Mouse (Mus musculus) liver, embryonic 14.5 days (tissue): Measurements from ENCODE around the gene Tardbp. TPM values are rescaled to one million over a fixed set of nuclear protein-coding genes. Genes with fewer than 3 reads are reported as not detected.

Experiments
- ATAC-seq: fragments of 200-750 bp; cut with Nextera tagmentation; 2 replicates; pipeline ENCODE4 v1.8.0; 2017; ENCODE audit warnings: moderate number of reproducible peaks, mild to moderate bottlenecking, moderate library complexity; ENCODE audit not compliant: insufficient read depth
- DNase-seq, 3 experiments: peaks; one replicate each; pipeline ENCODE4 v3.0.0-alpha.2; 2012 to 2013; ENCODE audit warnings: low read depth in 3 of 3, low spot score in 3 of 3
- H3K27ac ChIP-seq: fragments of 300-500 bp; sonication (generic); 2 replicates; pipeline ENCODE4 v1.5.1; 2014; ENCODE audit warnings: moderate library complexity, mild to moderate bottlenecking, control low read depth, inconsistent platforms
- H3K27me3 ChIP-seq: fragments of 300-500 bp; sonication (generic); 2 replicates; pipeline ENCODE4 v1.6.1; 2014; ENCODE audit warnings: mild to moderate bottlenecking, low read length, moderate library complexity; ENCODE audit not compliant: control insufficient read depth, insufficient read depth
- H3K36me3 ChIP-seq: fragments of 300-500 bp; sonication (generic); replicated peaks from 2 replicates; pipeline ENCODE4 v1.6.1; 2014; ENCODE audit warnings: low read depth; ENCODE audit not compliant: control insufficient read depth, insufficient read depth
- H3K4me1 ChIP-seq, 2 experiments: fragments of 200-500 bp in 1 of 2; fragments of 300-500 bp in 1 of 2; sonication (generic) in 1 of 2; replicated peaks; 2 replicates each; pipeline ENCODE4 v1.6.1; 2012 to 2014; ENCODE audit warnings: antibody characterized with exemption in 1 of 2, inconsistent platforms in 1 of 2, low read length in 1 of 2; ENCODE audit not compliant: control insufficient read depth in 2 of 2, insufficient read depth in 2 of 2
- H3K4me2 ChIP-seq: fragments of 300-500 bp; sonication (generic); 2 replicates; pipeline ENCODE4 v1.6.1; 2014; ENCODE audit warnings: low read depth, mild to moderate bottlenecking, control low read depth, moderate library complexity
- H3K4me3 ChIP-seq, 2 experiments: fragments of 200-500 bp in 1 of 2; fragments of 300-500 bp in 1 of 2; sonication (generic) in 1 of 2; 2 replicates each; pipeline ENCODE4 v1.5.1; 2012 to 2014; ENCODE audit warnings: low read depth in 2 of 2, low read length in 2 of 2, mild to moderate bottlenecking in 2 of 2, control low read depth in 1 of 2, inconsistent platforms in 1 of 2, moderate library complexity in 1 of 2; ENCODE audit not compliant: insufficient read depth in 1 of 2
- H3K9ac ChIP-seq: fragments of 300-500 bp; sonication (generic); replicated peaks from 2 replicates; pipeline ENCODE4 v1.6.1; 2014; ENCODE audit warnings: mild to moderate bottlenecking, control low read depth, moderate library complexity
- H3K9me3 ChIP-seq: fragments of 300-500 bp; sonication (generic); 2 replicates; pipeline ENCODE4 v1.6.1; 2016; ENCODE audit warnings: low read length, mixed read lengths; ENCODE audit not compliant: control insufficient read depth
- CTCF ChIP-seq: IDR thresholded peaks from 2 replicates; pipeline ENCODE4 v1.5.1; 2016; ENCODE audit warnings: antibody characterized with exemption, low read depth, control low read depth
- EP300 ChIP-seq: IDR thresholded peaks from 2 replicates; pipeline ENCODE4 v1.6.1; 2016; ENCODE audit warnings: antibody characterized with exemption, low read depth
- WGBS: fragments of 180-500 bp; shearing (Covaris S2); extraction: QIAGEN DNeasy Blood & Tissue Kit; methylation state at CpG from one replicate; pipeline ENCODE4 v1.1.7; 2014; ENCODE audit not compliant: insufficient replicate concordance; 5-methylcytosine and 5-hydroxymethylcytosine counted together
- polyA plus RNA-seq, 2 experiments: library from polyadenylated mRNA; depleted of rRNA in 1 of 2; stranded (reverse) in 1 of 2; unstranded in 1 of 2; fragments of >200 nt; fragmentation: Nextera tagmentation in 1 of 2; extraction: Ambion mirVana in 1 of 2; gene quantifications; 2 replicates each; pipeline versions ENCODE4 v1.2.1 to v1.2.3; 2012 to 2014

Gene Tardbp
- polyA plus RNA-seq, 2 experiments = 80.3 to 260 TPM

- TF ChIP-seq CTCF = no peak
- TF ChIP-seq EP300 = no peak
- Histone ChIP-seq H3K36me3 (peaks cover 74% of the 10 kb centered on the region), H3K4me3 (no peak overlapping the region), H3K9me3 (no peaks in the 10 kb centered on the region), H3K4me1 (peaks cover 3 to 12% of the 10 kb centered on the region in 2 experiments; a peak in 3 of 4 replicates), H3K27ac (no peak overlapping the region), H3K9ac (no peak overlapping the region), H3K27me3 (no peaks in the 10 kb centered on the region), H3K4me2 (no peak overlapping the region)
- DNase-seq (no peak), ATAC-seq (no peak)
- WGBS = 90% methylated on average over 17 of the region's 17 CpGs
Observed at GRCm38 (mm10) chr4:148562676-148563075, 64.1 kb downstream of the Tardbp start.

Other genes with a start within 250 kb of the Tardbp start
- 6.0 and 6.4 TPM in 2 replicates for gene Ubiad1, start 182.2 kb downstream of the Tardbp start, polyA plus RNA-seq (2012; rRNA removed)
- 7.3 and 7.9 TPM in 2 replicates for gene Ubiad1, start 182.2 kb downstream of the Tardbp start, polyA plus RNA-seq (2014; fragmentation: Nextera tagmentation; extraction: Ambion mirVana)
- 6.0 and 6.1 TPM in 2 replicates for gene Mtor, start 178.4 kb downstream of the Tardbp start, polyA plus RNA-seq (2012; rRNA removed)
- 9.4 and 11.2 TPM in 2 replicates for gene Mtor, start 178.4 kb downstream of the Tardbp start, polyA plus RNA-seq (2014; fragmentation: Nextera tagmentation; extraction: Ambion mirVana)
- gene Angptl7, start 126.6 kb downstream of the Tardbp start, polyA plus RNA-seq (2012; rRNA removed) = 0.21 and 0.33 TPM in 2 replicates
- 0.23 and 0.29 TPM in 2 replicates for gene Angptl7, start 126.6 kb downstream of the Tardbp start, polyA plus RNA-seq (2014; fragmentation: Nextera tagmentation; extraction: Ambion mirVana)
- gene Exosc10, start 68.6 kb downstream of the Tardbp start, polyA plus RNA-seq (2012; rRNA removed) = 18.2 and 20.1 TPM in 2 replicates
- gene Exosc10, start 68.6 kb downstream of the Tardbp start, polyA plus RNA-seq (2014; fragmentation: Nextera tagmentation; extraction: Ambion mirVana) = 36.0 and 36.1 TPM in 2 replicates
- gene Srm, start 35.5 kb downstream of the Tardbp start, polyA plus RNA-seq (2012; rRNA removed) = 86.1 and 102 TPM in 2 replicates
- 129 and 147 TPM in 2 replicates for gene Srm, start 35.5 kb downstream of the Tardbp start, polyA plus RNA-seq (2014; fragmentation: Nextera tagmentation; extraction: Ambion mirVana)
- 20.6 and 29.5 TPM in 2 replicates for gene Masp2, start 24.5 kb downstream of the Tardbp start, polyA plus RNA-seq (2012; rRNA removed)
- 28.9 and 31.1 TPM in 2 replicates for gene Masp2, start 24.5 kb downstream of the Tardbp start, polyA plus RNA-seq (2014; fragmentation: Nextera tagmentation; extraction: Ambion mirVana)
- gene Gm572, start 16.3 kb upstream of the Tardbp start, polyA plus RNA-seq (2012; rRNA removed) = 0.03 TPM in 1 of 2 replicates, not detected in the other
- not detected in 2 replicates for gene Gm572, start 16.3 kb upstream of the Tardbp start, polyA plus RNA-seq (2014; fragmentation: Nextera tagmentation; extraction: Ambion mirVana)
- gene Casz1, start 177.4 kb upstream of the Tardbp start, polyA plus RNA-seq (2012; rRNA removed) = 0.39 and 0.43 TPM in 2 replicates
- gene Casz1, start 177.4 kb upstream of the Tardbp start, polyA plus RNA-seq (2014; fragmentation: Nextera tagmentation; extraction: Ambion mirVana) = 0.29 and 0.32 TPM in 2 replicates